Mouse (Mus musculus) mesoderm, embryonic 11.5 days (tissue): ENCODE data around the gene Zmym6.
A peak's percentile ranks its signal among the peaks of the same experiment; 100 is the strongest.
"Not testable (repeated sequence)": the region's sequence is repeated elsewhere in the genome, so short reads cannot be mapped to it uniquely, and the experiment has no call there.

Experiments used
- DNase-seq: peaks from one replicate; pipeline ENCODE4 v3.0.0-alpha.2; 2012; ENCODE audit warnings: low read depth, low spot score

The Zmym6 gene

GRCm38 (mm10) chr4:127076875-127077548, at the start of gene Zmym6:
TSS of gene Zmym6 (plus strand) at chr4:127077383.
- peak; percentile 97 for DNase-seq

- no peak for DNase-seq
These were observed 40.0 kb upstream of the Zmym6 start for GRCm38 (mm10) chr4:127037158-127037557.

DNA sequence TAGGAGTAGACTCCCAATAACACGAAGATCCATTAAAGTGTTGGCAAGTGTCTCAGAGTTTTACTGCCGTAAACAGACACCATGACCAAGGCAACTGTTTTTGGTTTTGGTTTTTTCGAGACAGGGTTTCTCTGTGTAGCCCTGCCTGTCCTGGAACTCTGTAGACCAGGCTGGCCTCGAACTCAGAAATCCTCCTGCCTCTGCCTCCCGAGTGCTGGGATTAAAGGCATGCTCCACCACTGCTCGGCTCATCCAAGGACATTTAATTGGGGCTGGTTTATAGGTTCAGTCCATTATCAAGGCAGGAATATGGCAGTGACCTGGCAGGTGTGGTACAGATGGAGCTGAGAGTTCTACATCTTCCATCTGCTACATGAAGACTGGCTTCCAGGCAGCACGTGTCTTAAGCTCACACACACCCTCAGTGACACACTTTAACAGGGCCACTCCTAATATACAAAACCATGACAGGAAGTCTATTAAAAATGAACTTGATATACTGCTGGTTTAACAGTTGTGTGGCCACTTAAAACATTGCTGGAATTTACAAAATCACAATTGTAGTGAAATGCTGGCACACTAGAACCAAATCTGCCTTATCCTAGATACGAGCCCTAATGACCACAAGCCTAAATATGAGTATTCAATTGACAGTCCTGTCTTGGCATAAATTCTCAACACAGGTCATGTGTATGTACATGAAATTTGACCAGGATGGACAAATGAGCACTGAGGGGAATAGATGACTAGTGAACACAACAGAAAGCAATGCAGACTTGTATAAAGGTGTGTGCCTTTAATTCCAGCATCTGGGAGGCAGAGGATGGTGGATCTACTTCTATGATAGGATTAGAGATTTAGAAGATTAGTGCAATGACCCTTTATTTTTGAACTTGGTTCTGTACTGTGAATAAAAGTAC, 39.0 kb upstream of the Zmym6 start:
- no peak for DNase-seq

GRCm38 (mm10) chr4:127038828-127039349, 38.3 kb upstream of the Zmym6 start:
- no peak for DNase-seq

GRCm38 (mm10) chr4:127039871-127040483, 37.2 kb upstream of the Zmym6 start:
- DNase-seq = no peak

DNA sequence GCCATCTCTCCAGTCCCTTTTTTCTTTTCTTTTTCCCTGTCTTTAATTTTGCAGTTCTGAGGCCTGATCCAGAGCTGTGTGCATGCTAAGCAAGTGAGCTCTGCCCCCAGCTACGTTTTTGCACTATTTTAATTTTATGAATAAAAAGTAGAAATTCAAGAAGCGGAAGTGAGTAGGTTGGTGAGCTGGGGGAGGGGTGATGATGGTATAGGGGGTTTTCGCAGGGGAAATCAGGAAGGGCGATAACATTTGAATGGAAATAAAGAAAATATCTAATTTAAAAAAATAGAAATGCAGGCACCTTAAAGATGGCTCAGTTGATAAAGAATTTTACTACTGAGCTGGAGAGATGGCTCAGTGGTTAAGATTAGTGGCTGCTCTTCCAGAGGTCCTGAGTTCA, 33.6 kb upstream of the Zmym6 start:
- DNase-seq = no peak

GRCm38 (mm10) chr4:127051121-127051520, 26.1 kb upstream of the Zmym6 start:
- DNase-seq = no peak

DNA sequence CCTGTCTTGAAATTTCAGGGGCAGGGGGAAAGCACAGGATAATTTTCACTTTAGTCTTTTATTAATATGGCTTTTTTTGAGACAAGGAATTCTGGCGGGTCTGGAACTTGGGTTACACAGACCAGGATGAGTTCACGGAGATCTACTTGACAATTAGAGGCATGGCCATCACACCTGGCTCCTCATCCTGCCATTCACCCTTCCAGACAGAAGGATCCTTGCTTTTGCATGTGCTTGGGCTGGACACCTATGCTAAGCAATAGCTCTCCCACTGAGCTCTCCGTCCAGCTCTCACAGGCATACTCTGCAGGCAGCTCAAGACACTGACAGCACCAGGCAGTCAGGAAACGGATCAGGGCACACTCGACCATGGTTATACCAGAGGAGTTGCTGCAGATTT, 24.1 kb upstream of the Zmym6 start:
- DNase-seq = no peak

DNA sequence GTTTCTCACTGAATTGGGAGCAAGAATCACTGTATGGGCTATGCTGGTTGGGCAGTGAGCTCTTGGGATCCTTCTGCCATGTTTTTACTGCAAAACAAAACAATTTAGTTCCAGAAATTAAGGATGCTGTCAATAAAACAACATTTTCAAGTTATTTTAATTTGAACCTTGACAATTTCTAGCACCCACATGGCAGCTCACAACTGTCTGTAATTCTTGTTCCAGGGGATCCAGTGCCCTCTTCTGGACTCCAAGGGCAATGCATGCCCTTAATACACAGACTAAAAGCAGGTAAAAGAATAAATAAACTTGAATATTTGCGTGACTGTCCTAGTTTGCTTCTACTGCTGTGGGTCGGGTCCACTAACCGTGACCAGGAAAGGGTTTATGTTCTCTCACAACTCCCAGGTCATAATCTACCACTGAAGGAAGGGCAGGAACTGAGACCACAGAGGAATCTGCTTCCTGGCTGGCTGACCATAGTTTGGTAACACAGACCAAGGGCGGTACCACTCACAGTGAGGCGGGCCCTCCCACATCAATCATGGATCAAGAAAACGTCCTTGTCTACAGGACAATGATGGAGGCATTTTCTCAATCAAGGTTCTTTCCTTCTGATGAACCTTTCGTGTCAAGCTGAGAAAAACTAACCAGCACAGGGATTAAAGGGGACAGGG, 22.5 kb upstream of the Zmym6 start:
- DNase-seq = no peak

- DNase-seq = peak; percentile 92
These were observed 16.4 kb upstream of the Zmym6 start, which contains the start of gene Zmym1 for GRCm38 (mm10) chr4:127060585-127061290. TSS of gene Zmym1 (minus strand) at chr4:127061152.

GRCm38 (mm10) chr4:127064051-127064450, 13.1 kb upstream of the Zmym6 start:
- no peak for DNase-seq

DNA sequence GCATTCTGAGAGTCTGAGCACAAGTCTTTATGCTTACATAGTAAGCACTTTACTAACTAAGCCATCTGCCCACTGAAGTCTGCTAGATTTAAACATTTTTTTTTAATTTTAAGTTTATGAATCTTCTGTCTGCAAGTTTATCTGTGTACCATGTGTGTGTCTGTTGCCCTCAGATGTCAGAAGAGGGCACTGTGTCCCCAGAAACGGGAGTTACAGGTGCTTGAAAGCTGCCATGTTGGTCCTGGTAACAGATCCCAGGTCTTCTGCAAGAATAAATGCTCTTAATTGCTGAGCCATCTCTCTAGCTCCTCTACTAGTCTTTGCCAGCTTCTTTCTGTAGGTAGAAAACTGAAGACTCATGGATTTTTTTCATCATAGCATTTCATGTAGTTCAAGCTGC, 2.3 kb upstream of the Zmym6 start:
- no peak for DNase-seq

DNA sequence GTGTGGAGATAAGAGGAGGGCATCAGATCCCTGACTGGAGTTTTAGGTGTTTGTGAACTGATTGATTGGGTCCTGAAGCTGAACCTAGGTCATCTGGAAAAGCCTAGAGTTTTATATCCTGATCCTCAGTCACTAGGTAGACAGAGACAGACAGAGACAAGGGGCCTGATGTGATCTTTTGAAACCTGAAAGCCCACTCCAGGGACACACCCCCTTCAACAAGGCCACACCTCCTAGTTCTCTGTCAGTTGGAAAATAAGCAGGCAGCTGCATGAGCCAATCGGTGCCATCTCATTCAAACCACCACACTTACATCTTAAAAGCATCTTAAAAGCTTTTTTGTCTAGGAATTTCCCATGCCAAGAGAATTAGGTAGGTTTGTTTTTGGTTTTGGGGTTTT, 3.6 kb downstream of the Zmym6 start:
- DNase-seq = no peak

DNA sequence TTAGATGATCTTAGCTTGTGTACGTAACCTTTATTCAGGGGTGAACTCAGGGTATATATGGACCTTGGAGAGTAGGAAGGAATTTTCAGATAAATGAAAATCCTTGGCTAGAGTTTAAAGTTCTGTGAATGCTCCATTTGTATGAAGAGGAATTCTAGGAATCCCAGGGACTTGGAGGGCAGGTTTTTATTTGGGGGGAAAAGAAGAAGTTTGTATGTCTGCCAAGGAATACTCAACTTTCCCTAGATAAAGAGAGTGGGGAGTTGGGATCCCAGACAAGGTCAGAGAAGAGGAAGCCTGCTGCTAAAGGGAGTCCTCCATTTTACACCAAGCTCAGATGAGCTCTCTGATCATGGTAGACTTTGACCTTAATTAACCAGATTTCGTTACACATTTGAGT, 5.9 kb downstream of the Zmym6 start:
- no peak for DNase-seq

DNA sequence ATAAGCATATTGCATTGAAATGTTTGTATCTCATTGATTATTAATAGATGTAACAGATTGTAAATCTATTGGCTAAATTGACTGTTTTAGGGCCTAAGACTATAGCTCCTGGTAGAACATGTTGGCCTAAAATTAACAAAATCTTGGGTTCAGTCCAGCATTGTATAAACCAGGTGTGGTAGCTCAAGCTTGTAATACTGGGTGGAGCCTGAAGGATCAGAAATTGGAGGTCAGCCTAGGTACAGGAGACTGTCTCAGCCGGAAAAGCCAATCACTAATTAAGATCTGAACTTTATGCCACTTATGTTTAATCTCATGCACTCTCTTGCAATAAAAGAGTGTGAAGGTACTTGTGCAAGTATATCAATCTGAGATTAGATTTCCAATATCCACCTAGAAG, 8.6 kb downstream of the Zmym6 start:
- no peak for DNase-seq

DNA sequence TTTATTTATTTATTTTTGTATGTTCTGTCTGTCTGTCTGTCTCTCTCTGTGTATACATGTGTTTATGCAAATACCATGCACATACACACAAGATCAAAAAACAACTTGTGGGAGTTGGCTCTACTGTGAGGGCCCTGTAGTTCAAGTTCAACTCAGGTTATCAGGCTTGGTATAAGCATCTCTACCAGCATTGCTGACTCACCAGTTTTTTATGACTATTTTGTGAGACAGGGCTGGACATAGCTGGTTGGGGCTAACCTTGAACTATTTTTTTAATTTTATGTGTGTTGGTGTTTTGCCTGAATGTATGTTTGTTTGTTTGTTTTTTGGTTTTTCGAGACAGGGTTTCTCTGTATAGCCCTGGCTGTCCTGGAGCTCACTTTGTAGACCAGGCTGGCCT, 14.0 kb downstream of the Zmym6 start:
- no peak for DNase-seq

- DNase-seq = no peak
These were observed 17.9 kb downstream of the Zmym6 start for GRCm38 (mm10) chr4:127095090-127095489.

GRCm38 (mm10) chr4:127099552-127099951, 22.4 kb downstream of the Zmym6 start:
- not testable (repeated sequence) for DNase-seq

- DNase-seq = no peak
These were observed 30.4 kb downstream of the Zmym6 start for GRCm38 (mm10) chr4:127107566-127107965.

DNA sequence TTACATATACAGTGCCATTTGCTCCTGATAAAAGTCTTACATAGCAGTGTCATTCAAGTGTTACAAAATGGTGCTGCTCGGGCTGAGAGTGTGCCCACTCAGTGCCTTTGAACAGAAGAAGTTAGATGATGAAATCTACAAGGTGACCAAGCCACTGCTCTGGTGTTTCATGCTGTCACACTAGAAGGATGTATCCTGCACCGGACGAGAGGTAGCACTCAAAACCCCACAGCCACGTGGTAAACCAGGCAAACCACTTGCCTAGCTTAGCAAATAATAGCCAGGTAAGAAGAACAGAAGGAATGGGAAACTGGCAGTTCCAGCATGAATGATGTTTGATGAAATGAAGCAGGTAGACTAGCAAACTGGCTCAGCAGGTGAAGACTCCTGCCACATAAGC, 33.4 kb downstream of the Zmym6 start:
- no peak for DNase-seq

DNA sequence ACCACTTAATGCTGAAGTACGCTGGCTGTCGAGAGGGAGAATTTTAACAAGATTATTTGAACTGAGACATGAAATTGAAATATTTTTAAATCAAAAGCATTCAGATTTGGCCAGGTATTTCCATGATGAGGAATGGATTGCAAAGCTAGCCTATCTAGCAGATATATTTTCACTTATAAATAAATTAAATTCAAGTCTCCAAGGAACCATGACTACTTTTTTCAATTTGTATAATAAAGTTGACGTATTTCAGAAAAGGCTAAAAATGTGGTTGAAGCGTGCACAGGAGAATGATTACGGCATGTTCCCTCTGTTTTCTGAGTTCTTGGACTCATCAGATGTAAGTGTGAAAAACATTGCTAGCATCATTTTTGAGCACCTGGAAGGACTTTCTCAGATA, 46.2 kb downstream of the Zmym6 start, which contains the start of gene Tmem35b:
TSS of gene Tmem35b (plus strand) at position 301 of the 400 bp plus-strand sequence.
- no peak for DNase-seq
